Mouse (Mus musculus) megakaryocyte, embryonic 14.5 days (primary cell): ENCODE measurements around the gene Klk1b24. TPM values are rescaled to one million over a fixed set of nuclear protein-coding genes. Genes with fewer than 3 reads are reported as not detected.
"Not testable (repeated sequence)": the region's sequence is repeated elsewhere in the genome, so short reads cannot be mapped to it uniquely, and the experiment has no call there.

Source experiments
- H3K27me3 ChIP-seq: replicated peaks from 2 replicates; pipeline ENCODE3; 2012; ENCODE audit warnings: inconsistent platforms
- H3K36me3 ChIP-seq: replicated peaks from 2 replicates; pipeline ENCODE3; 2012; ENCODE audit warnings: low read length, inconsistent platforms, mixed read lengths
- H3K4me1 ChIP-seq: 2 replicates; pipeline ENCODE4 v1.6.1; 2012; ENCODE audit warnings: inconsistent platforms
- H3K4me3 ChIP-seq: replicated peaks from 2 replicates; pipeline ENCODE3; 2012; ENCODE audit warnings: moderate library complexity, mild to moderate bottlenecking, inconsistent platforms
- H3K9me3 ChIP-seq: 2 replicates; pipeline ENCODE4 v1.6.1; 2012; ENCODE audit warnings: inconsistent platforms
- FLI1 ChIP-seq: IDR thresholded peaks from 2 replicates; pipeline ENCODE4 v1.6.1; 2012; ENCODE audit warnings: low read length, inconsistent platforms, mixed read lengths
- GATA1 ChIP-seq: IDR thresholded peaks from 3 replicates; pipeline ENCODE4 v1.6.1; 2012; ENCODE audit warnings: mixed read lengths, low read length, inconsistent platforms, borderline replicate concordance
- polyA plus RNA-seq: library from polyadenylated mRNA; stranded (reverse); fragments of >175 nt; gene quantifications from 2 replicates; pipeline ENCODE4 v1.2.3, GENCODE M21; 2012; ENCODE audit warnings: low replicate concordance; ENCODE audit not compliant: insufficient read depth

Gene Klk1b24
- not detected in 2 replicates for polyA plus RNA-seq

DNA sequence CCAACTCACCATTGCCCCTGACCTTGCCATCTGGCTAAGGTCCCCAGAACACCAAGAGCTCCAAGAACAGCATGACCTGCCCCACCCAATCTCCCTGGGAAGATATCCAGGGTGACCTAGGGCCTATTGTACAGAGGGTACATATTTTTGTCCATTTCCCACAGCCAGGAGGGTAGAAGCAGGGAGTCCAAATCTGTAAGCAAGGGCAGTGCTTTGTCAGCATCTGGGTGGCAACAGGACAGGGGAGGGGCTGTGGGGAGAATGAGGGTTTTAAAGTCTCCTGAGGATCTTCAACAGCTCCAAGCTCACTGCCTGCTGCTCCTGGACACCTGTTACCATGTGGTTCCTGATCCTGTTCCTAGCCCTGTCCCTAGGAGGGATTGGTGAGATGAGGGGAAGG, at the start of gene Klk1b24:
Gene Klk1b24, plus strand, starts transcription at position 301 of the 400 bp plus-strand sequence.
- H3K4me3 ChIP-seq, H3K27me3 ChIP-seq, H3K36me3 ChIP-seq, H3K9me3 ChIP-seq, H3K4me1 ChIP-seq: not testable (repeated sequence)

DNA sequence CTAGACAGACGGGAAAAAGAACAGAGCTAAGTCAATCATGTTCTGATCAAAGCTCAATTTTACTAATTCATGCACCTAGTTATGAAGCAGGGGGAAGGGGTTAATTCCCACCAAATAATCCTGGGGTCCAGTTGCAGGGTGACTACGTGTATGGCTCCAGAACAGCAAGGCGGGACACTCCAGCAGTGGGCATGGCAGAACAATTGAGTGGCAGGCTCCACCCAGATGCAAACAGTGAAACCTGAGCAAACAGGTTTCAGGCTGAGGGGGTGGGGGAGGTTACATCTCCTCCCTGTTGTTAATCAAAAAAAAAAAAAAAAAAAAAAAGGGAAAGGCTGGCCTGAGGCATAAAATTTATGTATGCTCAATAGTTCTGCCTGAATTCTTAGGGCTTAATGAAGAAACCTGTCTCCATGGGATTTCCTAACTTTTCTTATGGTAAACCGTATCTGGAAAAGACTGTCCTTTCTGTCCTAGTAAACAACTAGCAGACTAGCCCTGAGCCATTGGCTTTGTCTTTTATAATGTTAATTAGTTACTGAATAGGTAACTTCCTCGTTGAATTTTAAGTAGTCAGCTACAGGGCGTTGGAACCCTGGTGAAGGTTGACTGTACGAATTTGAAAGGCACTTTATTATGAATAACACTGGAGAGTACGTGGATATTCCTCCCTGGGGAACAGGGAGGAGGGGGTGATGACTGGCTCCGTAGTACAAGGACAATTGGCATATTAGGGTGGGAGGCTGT, 8.6 kb upstream of the Klk1b24 start:
- TF ChIP-seq GATA1 (no peak), FLI1 (no peak)
- no peaks in the 10 kb centered on the region for H3K9me3 ChIP-seq
- H3K4me3 ChIP-seq: no peak overlapping the region
- H3K27me3 ChIP-seq: no peaks in the 10 kb centered on the region
- H3K4me1 ChIP-seq: no peaks in the 10 kb centered on the region
- H3K36me3 ChIP-seq: no peaks in the 10 kb centered on the region

DNA sequence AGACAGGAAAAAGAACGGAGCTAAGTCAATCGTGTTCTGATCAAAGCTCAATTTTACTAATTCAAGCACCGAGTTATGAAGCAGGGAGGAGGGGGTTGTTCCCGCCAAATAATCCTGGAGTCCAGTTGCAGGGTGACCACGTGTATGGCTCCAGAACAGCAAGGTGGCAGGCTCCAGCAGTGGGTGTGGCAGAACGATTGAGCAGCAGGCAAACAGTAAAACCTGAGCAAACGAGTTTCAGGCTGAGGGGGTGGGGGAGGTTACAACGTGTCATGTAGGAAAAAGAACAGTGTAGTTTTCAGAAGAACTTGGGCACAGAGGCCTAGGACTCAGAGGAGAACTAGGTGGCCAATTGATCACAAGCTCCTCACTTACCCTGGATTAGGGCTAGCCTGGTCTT, 1.5 kb upstream of the Klk1b24 start:
- H3K27me3 ChIP-seq: not testable (repeated sequence)

DNA sequence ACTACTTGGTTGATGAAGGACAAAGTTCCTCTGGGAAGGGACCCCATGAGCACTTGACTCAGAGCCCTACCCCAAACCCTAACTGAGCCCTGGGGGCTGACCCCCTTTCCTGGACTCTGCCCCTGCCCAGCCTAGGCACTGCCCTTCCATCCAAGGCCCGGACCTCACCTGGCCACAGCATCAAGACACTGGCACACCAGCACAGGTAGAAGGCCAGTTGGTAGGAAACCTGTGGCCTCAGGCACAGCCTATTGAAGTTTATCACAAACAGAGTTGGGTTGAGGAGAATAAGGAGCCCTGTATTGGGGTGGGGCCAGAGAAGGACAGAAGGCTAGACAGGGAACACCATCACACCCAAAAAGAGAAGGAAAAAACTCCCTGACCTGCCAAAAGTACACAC, 5.4 kb downstream of the Klk1b24 start:
- not testable (repeated sequence) for H3K36me3 ChIP-seq, H3K9me3 ChIP-seq, H3K27me3 ChIP-seq, H3K4me1 ChIP-seq, H3K4me3 ChIP-seq

More for the DNA sequence above, 1.5 kb upstream of the Klk1b24 start:
- not testable (repeated sequence) for H3K4me1 ChIP-seq, H3K9me3 ChIP-seq, H3K4me3 ChIP-seq, H3K36me3 ChIP-seq

DNA sequence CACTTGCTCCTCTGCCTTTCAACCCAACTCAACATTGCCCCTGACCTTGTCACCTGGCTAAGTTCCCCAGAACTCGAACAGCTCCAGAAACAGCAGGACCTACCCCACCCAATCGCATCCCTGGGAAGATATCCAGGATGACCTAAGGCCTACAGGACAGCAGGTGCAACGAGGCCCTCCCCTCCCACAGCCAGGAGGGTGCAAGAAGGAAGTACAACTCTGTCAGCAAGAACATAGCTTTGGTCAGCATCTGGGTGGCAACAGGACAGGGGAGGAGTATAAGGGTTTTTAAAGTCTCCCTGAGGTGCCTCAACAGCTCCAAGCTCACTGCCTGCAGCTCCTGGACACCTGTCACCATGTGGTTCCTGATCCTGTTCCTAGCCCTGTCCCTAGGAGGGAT, 9.9 kb downstream of the Klk1b24 start, which contains the start of gene Klk1b3:
Gene Klk1b3, plus strand, starts transcription at position 301 of the 400 bp plus-strand sequence.
- Histone ChIP-seq H3K4me3 (no peak within 1 kb of the TSS), H3K4me1 (no peaks in the 10 kb centered on the region), H3K9me3 (no peaks in the 10 kb centered on the region), H3K27me3 (peaks cover 6% of the 10 kb centered on the region), H3K36me3 (no peaks in the 10 kb centered on the region)
- TF ChIP-seq GATA1 (no peak), FLI1 (no peak)

DNA sequence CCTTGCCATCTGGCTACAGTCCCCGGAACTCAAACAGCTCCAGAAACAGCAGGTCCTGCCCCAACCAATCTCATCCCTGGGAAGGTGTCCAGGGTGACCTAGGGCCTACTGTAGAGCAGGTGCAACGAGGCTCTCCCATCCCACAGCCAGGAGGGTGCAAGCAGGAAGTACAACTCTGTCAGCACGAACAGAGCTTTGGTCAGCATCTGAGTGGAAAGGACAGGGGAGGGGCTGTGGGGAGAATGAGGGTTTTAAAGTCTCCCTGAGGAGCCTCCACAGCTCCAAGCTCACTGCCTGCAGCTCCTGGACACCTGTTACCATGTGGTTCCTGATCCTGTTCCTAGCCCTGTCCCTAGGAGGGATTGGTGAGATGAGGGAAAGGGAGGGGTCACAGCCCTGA, 19.1 kb downstream of the Klk1b24 start, which contains the start of gene Klk1b4:
Gene Klk1b4, plus strand, starts transcription at position 301 of the 400 bp plus-strand sequence.
- not testable (repeated sequence) for H3K4me3 ChIP-seq, H3K4me1 ChIP-seq, H3K9me3 ChIP-seq, H3K36me3 ChIP-seq
- H3K27me3 ChIP-seq: peaks cover 21% of the 10 kb centered on the region

DNA sequence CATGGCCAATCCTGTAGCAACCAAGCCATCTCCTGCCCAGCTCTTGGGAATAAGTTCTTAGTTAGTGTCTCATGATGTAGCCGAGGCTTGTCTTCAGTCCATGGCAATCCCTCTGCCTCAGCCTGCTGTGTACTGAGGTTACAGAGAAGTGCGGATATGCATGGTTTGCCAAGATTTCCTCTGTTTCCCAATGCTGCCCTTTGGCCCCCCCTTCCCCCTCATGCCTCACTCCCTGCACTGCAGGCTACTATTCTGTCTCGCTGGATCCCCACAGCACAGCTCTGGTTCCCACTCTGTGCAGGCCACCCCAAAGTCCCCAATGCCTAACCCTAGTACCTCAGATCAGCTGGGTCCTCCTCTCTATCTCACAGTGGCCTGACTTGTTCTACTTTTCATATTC, 20.3 kb downstream of the Klk1b24 start:
- Histone ChIP-seq H3K4me1 (no peaks in the 10 kb centered on the region), H3K9me3 (no peaks in the 10 kb centered on the region), H3K36me3 (no peaks in the 10 kb centered on the region), H3K4me3 (no peak overlapping the region), H3K27me3 (peaks cover 25% of the 10 kb centered on the region)
- TF ChIP-seq FLI1: no peak
- no peak for TF ChIP-seq GATA1

DNA sequence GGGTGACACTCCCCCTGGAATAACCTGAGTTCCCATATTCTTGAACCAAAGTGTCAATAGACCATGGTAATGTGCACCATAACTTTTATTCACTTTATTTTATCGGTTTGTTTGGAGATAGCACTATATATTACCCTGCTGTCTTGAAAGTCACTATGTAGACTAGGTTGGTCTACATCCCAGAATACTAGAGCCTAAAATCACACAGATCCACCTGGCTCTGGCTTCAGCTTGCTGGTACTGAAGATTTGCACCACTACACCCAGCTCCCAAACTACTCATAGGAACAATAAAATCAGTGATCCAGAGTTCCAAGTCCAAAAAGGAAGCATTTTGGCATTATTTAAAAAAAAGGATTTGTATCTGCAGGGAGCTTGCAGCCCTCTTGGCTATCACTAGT, 27.6 kb downstream of the Klk1b24 start, which contains the start of gene Klk1b5:
Gene Klk1b5, plus strand, starts transcription at position 301 of the 400 bp plus-strand sequence.
- H3K4me1 ChIP-seq: peaks cover 9% of the 10 kb centered on the region
- no peak within 1 kb of the TSS for H3K4me3 ChIP-seq
- no peak for TF ChIP-seq GATA1
- no peak for TF ChIP-seq FLI1
- H3K9me3 ChIP-seq: no peaks in the 10 kb centered on the region
- H3K27me3 ChIP-seq: peaks cover 41% of the 10 kb centered on the region
- H3K36me3 ChIP-seq: no peaks in the 10 kb centered on the region

DNA sequence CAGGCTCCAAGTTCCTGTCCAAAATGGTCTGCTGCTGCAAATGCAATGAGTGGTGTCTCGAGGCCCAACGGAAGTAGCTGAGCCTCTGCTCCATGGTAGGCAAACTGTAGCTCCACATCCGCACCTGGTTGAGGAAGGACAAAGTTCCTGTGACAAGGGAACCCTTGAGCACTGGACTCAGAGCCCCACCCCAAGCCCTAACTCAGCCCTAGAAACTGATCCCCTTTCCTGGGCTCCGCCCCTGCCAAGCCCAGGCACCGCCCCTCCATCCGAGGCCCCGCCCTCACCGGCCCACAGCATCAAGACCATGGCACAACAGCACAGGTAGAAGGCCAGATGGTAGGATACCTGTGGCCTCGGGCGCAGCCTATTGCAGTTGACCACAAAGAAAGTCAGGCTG, 33.6 kb downstream of the Klk1b24 start:
- H3K4me3 ChIP-seq, H3K9me3 ChIP-seq, H3K36me3 ChIP-seq: not testable (repeated sequence)
- Histone ChIP-seq H3K4me1 (peaks cover 25% of the 10 kb centered on the region), H3K27me3 (peaks cover 40% of the 10 kb centered on the region)

DNA sequence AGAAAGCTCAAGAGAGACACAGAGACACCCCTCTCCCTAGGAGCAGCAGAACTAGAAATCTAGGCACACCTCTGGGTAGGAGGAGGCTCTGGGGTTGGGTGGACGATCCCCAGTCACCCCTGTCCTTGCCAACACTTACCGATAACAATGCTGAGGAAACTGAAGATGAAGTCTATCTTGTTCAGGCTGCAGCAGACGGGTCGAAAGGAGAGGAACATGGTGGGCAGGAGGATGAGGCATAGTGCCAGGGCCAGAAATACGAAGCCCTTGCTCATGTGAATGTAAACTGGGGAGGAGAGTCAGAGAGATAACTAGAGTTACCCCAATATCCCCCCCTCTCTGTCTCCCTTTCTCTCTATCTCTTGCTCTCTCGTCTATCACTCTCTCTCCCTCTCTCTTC, 34.3 kb downstream of the Klk1b24 start:
- peaks cover 35% of the 10 kb centered on the region for H3K27me3 ChIP-seq
- H3K4me1 ChIP-seq: peaks cover 25% of the 10 kb centered on the region
- H3K9me3 ChIP-seq, H3K4me3 ChIP-seq, H3K36me3 ChIP-seq: not testable (repeated sequence)

DNA sequence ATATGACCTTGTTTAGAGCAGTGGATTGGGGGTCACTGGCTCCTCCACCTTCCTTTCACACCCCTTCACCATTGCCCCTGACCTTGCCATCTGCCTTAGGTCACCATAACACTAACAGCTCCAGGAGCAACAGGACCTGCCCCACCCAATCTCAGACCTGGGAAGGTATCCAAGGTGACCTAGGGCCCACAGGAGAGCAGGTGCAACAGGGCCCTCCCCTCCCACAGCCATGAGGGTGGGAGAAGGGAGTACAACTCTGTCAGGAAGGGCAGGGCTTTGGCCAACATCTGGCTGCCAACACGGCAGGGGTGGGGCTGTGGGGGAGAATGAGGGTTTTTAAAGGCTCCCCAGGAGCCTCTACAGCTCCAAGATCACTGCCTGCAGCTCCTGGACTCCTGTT, 37.0 kb downstream of the Klk1b24 start, which contains the start of gene Klk1:
Gene Klk1, plus strand, starts transcription at position 285 of the 400 bp plus-strand sequence.
- H3K36me3 ChIP-seq: no peaks in the 10 kb centered on the region
- peaks cover 22% of the 10 kb centered on the region for H3K4me1 ChIP-seq
- TF ChIP-seq FLI1: no peak
- no peak for TF ChIP-seq GATA1
- no peak within 1 kb of the TSS for H3K4me3 ChIP-seq
- peaks cover 35% of the 10 kb centered on the region for H3K27me3 ChIP-seq
- no peaks in the 10 kb centered on the region for H3K9me3 ChIP-seq
